Comparison of ENCODE assay signal across 9 mouse cellular contexts in the genomic region with DNA sequence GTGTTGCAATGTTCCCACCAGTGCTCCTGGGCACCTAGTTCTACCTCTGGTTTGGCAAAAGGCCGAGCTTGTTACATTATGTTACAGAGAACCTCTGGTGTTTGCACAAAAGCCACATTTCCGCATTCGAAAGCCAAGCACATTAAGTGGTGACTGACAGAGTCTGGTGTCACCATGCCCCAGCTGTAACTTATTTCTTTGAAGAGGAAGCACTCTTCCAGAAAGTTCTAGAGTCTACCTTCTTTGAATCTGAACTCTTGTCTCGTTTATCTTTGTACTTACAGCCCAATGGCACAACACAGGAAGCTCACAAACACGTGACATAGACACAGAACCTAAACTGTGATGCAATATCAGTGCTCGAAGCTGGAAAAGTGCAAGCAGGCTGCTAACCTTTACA.
DNase-seq lines count a peak whose midpoint lies in the region; ATAC-seq and TF ChIP-seq lines count a peak whose summit lies in the region.
"Had no signal": no experiment of that assay in that cellular context is flagged by ENCODE, and none has a peak within 500 bp of the region (broad histone marks: within the 10 kb centered on the region; RNA-seq: fewer than 3 reads in every experiment).

No protein-coding gene starts in this region.

- WGBS in hindbrain, embryonic 10.5 days: 67% methylated on average over 6 of the region's 6 CpGs
- WGBS in hindbrain, embryonic 11.5 days: 69% methylated on average over 6 of the region's 6 CpGs
- whole genome bisulfite sequencing in lung, embryonic 14.5 days: 39% methylated on average over 6 of the region's 6 CpGs
- WGBS in stomach, postnatal 0 days: 56% methylated on average over 6 of the region's 6 CpGs
- 5% methylated on average over 6 of the region's 6 CpGs for WGBS in thymus, adult 2 months

- no peaks in the 10 kb centered on the region for H3K36me3 ChIP-seq in hindbrain, embryonic 10.5 days
- no peaks in the 10 kb centered on the region for H3K36me3 ChIP-seq in hindbrain, embryonic 11.5 days (ENCODE audit: control insufficient read depth, insufficient read depth, low read length)
- H3K36me3 ChIP-seq in lung, embryonic 14.5 days (ENCODE audit: insufficient read depth): no peaks in the 10 kb centered on the region
- H3K36me3 ChIP-seq in stomach, postnatal 0 days (ENCODE audit: control insufficient read depth, insufficient read depth, low read length): no peaks in the 10 kb centered on the region
- no peaks in the 10 kb centered on the region for H3K36me3 ChIP-seq in thymus, adult 2 months (ENCODE audit: control insufficient read depth, insufficient read depth, low read length)
- H3K36me3 ChIP-seq: neural tube, embryonic 12.5 days had no signal

- no peak for ATAC-seq in hindbrain, embryonic 11.5 days (ENCODE audit: low FRiP score)
- ATAC-seq in lung, embryonic 14.5 days (ENCODE audit: insufficient read depth): 0 out of 2 replicates have a peak, but pooled peaks have one; percentile 18
- ATAC-seq in stomach, postnatal 0 days (ENCODE audit: low FRiP score, low TSS enrichment): peak; percentile 66; the same call in 1 of the 2 replicates

- no peaks in the 10 kb centered on the region for H3K27me3 ChIP-seq in hindbrain, embryonic 10.5 days (ENCODE audit: insufficient read depth, poor library complexity, severe bottlenecking)
- no peaks in the 10 kb centered on the region for H3K27me3 ChIP-seq in hindbrain, embryonic 11.5 days (ENCODE audit: control insufficient read depth, insufficient read depth, low read length)
- H3K27me3 ChIP-seq in lung, embryonic 14.5 days (ENCODE audit: insufficient read depth, low read length): no peaks in the 10 kb centered on the region
- no peaks in the 10 kb centered on the region for H3K27me3 ChIP-seq in stomach, postnatal 0 days (ENCODE audit: control insufficient read depth, insufficient read depth, low read length)
- H3K27me3 ChIP-seq in thymus, adult 2 months (ENCODE audit: control insufficient read depth, insufficient read depth, low read length): no peaks in the 10 kb centered on the region
- H3K27me3 ChIP-seq: neural tube, embryonic 12.5 days had no signal

- TF ChIP-seq POLR2A in thymus, adult 2 months (IDR thresholded peaks at IDR 0.05; ENCODE audit: control insufficient read depth, extremely low read depth, insufficient read depth, low read length, poor library complexity): no peak

- no peak for TF ChIP-seq CTCF in lung, embryonic 14.5 days (IDR thresholded peaks at IDR 0.05; ENCODE audit: low read depth)
- no peak for TF ChIP-seq CTCF in stomach, postnatal 0 days (IDR thresholded peaks at IDR 0.05; ENCODE audit: low read depth)
- no peak for TF ChIP-seq CTCF in thymus, adult 2 months (IDR thresholded peaks at IDR 0.05; ENCODE audit: borderline replicate concordance, control insufficient read depth, extremely low read depth, insufficient read depth, low read length, poor library complexity)

- H3K9ac ChIP-seq in hindbrain, embryonic 11.5 days (ENCODE audit: low read depth, low read length): no peak overlapping the region
- no peak overlapping the region for H3K9ac ChIP-seq in lung, embryonic 14.5 days
- H3K9ac ChIP-seq in stomach, postnatal 0 days (ENCODE audit: low read length): no peak overlapping the region
- H3K9ac ChIP-seq: neural tube, embryonic 12.5 days had no signal

- 0 out of 2 replicates have a peak overlapping the region, but pooled peaks have one; percentile 56 for H3K27ac ChIP-seq in hindbrain, embryonic 10.5 days
- no peak overlapping the region for H3K27ac ChIP-seq in hindbrain, embryonic 11.5 days (ENCODE audit: low read depth, low read length)
- 0 out of 2 replicates have a peak overlapping the region, but pooled peaks have one; percentile 24 for H3K27ac ChIP-seq in lung, embryonic 14.5 days (ENCODE audit: low read depth)
- H3K27ac ChIP-seq in stomach, postnatal 0 days (replicated peaks): no peak overlapping the region
- H3K27ac ChIP-seq in thymus, adult 2 months (ENCODE audit: control insufficient read depth, insufficient read depth, low read length): no peak overlapping the region
- H3K27ac ChIP-seq: neural tube, embryonic 12.5 days had no signal

- intact Hi-C loops in heart, postnatal 36 days (cut with DNase I): no loop called here
- intact Hi-C loops in gastrocnemius, postnatal 36 days (cut with DNase I): no loop called here

- no peak overlapping the region for H3K4me3 ChIP-seq in hindbrain, embryonic 10.5 days
- H3K4me3 ChIP-seq in hindbrain, embryonic 11.5 days (ENCODE audit: low read depth, low read length): no peak overlapping the region
- H3K4me3 ChIP-seq in lung, embryonic 14.5 days (ENCODE audit: low read depth, low read length): no peak overlapping the region
- no peak overlapping the region for H3K4me3 ChIP-seq in stomach, postnatal 0 days (ENCODE audit: low read depth, low read length)
- H3K4me3 ChIP-seq in thymus, adult 2 months (ENCODE audit: control insufficient read depth, insufficient read depth, low read length): no peak overlapping the region
- H3K4me3 ChIP-seq: neural tube, embryonic 12.5 days had no signal

- peaks cover 34% of the 10 kb centered on the region for H3K4me1 ChIP-seq in hindbrain, embryonic 10.5 days (replicated peaks)
- no peaks in the 10 kb centered on the region for H3K4me1 ChIP-seq in hindbrain, embryonic 11.5 days (replicated peaks; ENCODE audit: control insufficient read depth, insufficient read depth, low read length)
- H3K4me1 ChIP-seq in lung, embryonic 14.5 days (ENCODE audit: insufficient read depth): 0 out of 2 replicates have a peak, but pooled peaks cover 6% of the 10 kb centered on the region
- H3K4me1 ChIP-seq in stomach, postnatal 0 days (replicated peaks; ENCODE audit: control insufficient read depth, insufficient read depth): 0 out of 2 replicates have a peak, but pooled peaks cover 2% of the 10 kb centered on the region
- 0 out of 2 replicates have a peak, but pooled peaks cover 2% of the 10 kb centered on the region for H3K4me1 ChIP-seq in thymus, adult 2 months (replicated peaks; ENCODE audit: control insufficient read depth, insufficient read depth, low read length)

- DNase-seq in hindbrain, embryonic 10.5 days (ENCODE audit: low spot score): no peak
- DNase-seq in hindbrain, embryonic 11.5 days (ENCODE audit: low spot score): no peak
- peak; percentile 27 for DNase-seq in CD4-positive helper T cell, adult 2 months (ENCODE audit: low read depth, low spot score)
- DNase-seq in heart, postnatal 36 days: peak; percentile 5 to 10
- peak; percentile 43 for DNase-seq in lung, embryonic 14.5 days
- peak; percentile 22 for DNase-seq in stomach, postnatal 0 days (ENCODE audit: low spot score)
- DNase-seq in thymus, adult 2 months: no peak
- DNase-seq in gastrocnemius, postnatal 36 days: no peak

- H3K9me3 ChIP-seq in hindbrain, embryonic 10.5 days: no peaks in the 10 kb centered on the region
- H3K9me3 ChIP-seq in hindbrain, embryonic 11.5 days (ENCODE audit: control insufficient read depth, low read length): no peaks in the 10 kb centered on the region
- no peaks in the 10 kb centered on the region for H3K9me3 ChIP-seq in lung, embryonic 14.5 days (ENCODE audit: low read depth, low read length)
- no peaks in the 10 kb centered on the region for H3K9me3 ChIP-seq in stomach, postnatal 0 days (ENCODE audit: control insufficient read depth, low read length)
- H3K9me3 ChIP-seq: neural tube, embryonic 12.5 days had no signal

- no peak for TF ChIP-seq EP300 in stomach, postnatal 0 days (optimal IDR thresholded peaks at IDR 0.05)

- H3K4me2 ChIP-seq in hindbrain, embryonic 11.5 days (replicated peaks; ENCODE audit: low read depth, low read length): no peak overlapping the region
- no peak overlapping the region for H3K4me2 ChIP-seq in lung, embryonic 14.5 days
- no peak overlapping the region for H3K4me2 ChIP-seq in stomach, postnatal 0 days (replicated peaks; ENCODE audit: low read depth)
- H3K4me2 ChIP-seq: neural tube, embryonic 12.5 days had no signal

Comparison
In these comparisons a context has a peak if more than half of its experiments do, and no peak if none do; other contexts are left out.
1. H3K27ac ChIP-seq: peak in hindbrain, embryonic 10.5 days (single experiment) and lung, embryonic 14.5 days (single experiment); none in hindbrain, embryonic 11.5 days (single experiment), stomach, postnatal 0 days (single experiment) and thymus, adult 2 months (single experiment).
2. DNase-seq: peak in CD4-positive helper T cell, adult 2 months (single experiment), heart, postnatal 36 days (2 of 2), lung, embryonic 14.5 days (single experiment) and stomach, postnatal 0 days (single experiment); none in hindbrain, embryonic 10.5 days (single experiment), hindbrain, embryonic 11.5 days (single experiment), thymus, adult 2 months (single experiment) and gastrocnemius, postnatal 36 days (0 of 2).